Mouse (Mus musculus) megakaryocyte, adult 5-6 weeks (primary cell): ENCODE measurements around the gene H6pd. TPM values are rescaled to one million over a fixed set of nuclear protein-coding genes. Genes with fewer than 3 reads are reported as not detected.

Experiments used
- ATAC-seq: 2 replicates; pipeline ENCODE4 v1.8.0; 2016; ENCODE audit warnings: mild to moderate bottlenecking, inconsistent platforms; ENCODE audit not compliant: poor library complexity, severe bottlenecking
- total RNA-seq, 2 experiments: library from RNA; stranded (forward) in 1 of 2; stranded (reverse) in 1 of 2; fragments of 153-499, 151-499 nt in 1 of 2; fragments of 221-1000, 200-1000 nt in 1 of 2; gene quantifications; 2 replicates each; pipeline versions ENCODE4 v1.2.3 to v1.2.4; 2015 to 2017

H6pd gene
- total RNA-seq, 2 experiments from 2014 or later = 16.1 to 26.1 TPM

- ATAC-seq = no peak
Measured at GRCm38 (mm10) chr4:149977801-149978544, 30.9 kb downstream of the H6pd start.

GRCm38 (mm10) chr4:149977181-149977580, 31.6 kb downstream of the H6pd start:
- no peak for ATAC-seq

- ATAC-seq = no peak
Measured at GRCm38 (mm10) chr4:149975730-149976254, 33.0 kb downstream of the H6pd start.

- no peak for ATAC-seq
Measured at GRCm38 (mm10) chr4:149975291-149975690, 33.5 kb downstream of the H6pd start.

- no peak for ATAC-seq
Measured at GRCm38 (mm10) chr4:149971393-149971792, 37.4 kb downstream of the H6pd start.

- no peak for ATAC-seq
Measured at GRCm38 (mm10) chr4:149968526-149968925, 40.3 kb downstream of the H6pd start.

- no peak for ATAC-seq
Measured at GRCm38 (mm10) chr4:149966963-149967362, 41.9 kb downstream of the H6pd start.

GRCm38 (mm10) chr4:149966252-149966651, 42.6 kb downstream of the H6pd start:
- no peak for ATAC-seq

GRCm38 (mm10) chr4:149965672-149966071, 43.2 kb downstream of the H6pd start:
- no peak for ATAC-seq

- ATAC-seq = no peak
Measured at GRCm38 (mm10) chr4:149965242-149965641, 43.6 kb downstream of the H6pd start.

- ATAC-seq = no peak
Measured at GRCm38 (mm10) chr4:149964770-149965169, 44.1 kb downstream of the H6pd start.

GRCm38 (mm10) chr4:149964285-149964684, 44.5 kb downstream of the H6pd start:
- ATAC-seq = no peak

GRCm38 (mm10) chr4:149960391-149960790, 48.4 kb downstream of the H6pd start:
- no peak for ATAC-seq

GRCm38 (mm10) chr4:149959816-149960215, 49.0 kb downstream of the H6pd start:
- ATAC-seq = no peak

GRCm38 (mm10) chr4:149958566-149958965, 50.3 kb downstream of the H6pd start:
- ATAC-seq = 0 out of 2 replicates have a peak, but pooled peaks have one; percentile 22

- no peak for ATAC-seq
Measured at GRCm38 (mm10) chr4:149956048-149956447, 52.8 kb downstream of the H6pd start.

GRCm38 (mm10) chr4:149955631-149956030, 53.2 kb downstream of the H6pd start:
- ATAC-seq = no peak

- ATAC-seq = peak; percentile 94
Measured at GRCm38 (mm10) chr4:149954893-149955439, 53.9 kb downstream of the H6pd start, which contains the start of gene Spsb1. Spsb1 (minus strand) TSS chr4:149955043.

GRCm38 (mm10) chr4:149953621-149954481, 55.0 kb downstream of the H6pd start:
- ATAC-seq = no peak

GRCm38 (mm10) chr4:149952201-149952600, 56.6 kb downstream of the H6pd start:
- no peak for ATAC-seq

- no peak for ATAC-seq
Measured at GRCm38 (mm10) chr4:149951201-149951600, 57.6 kb downstream of the H6pd start.
